Mouse (Mus musculus) CH12.LX (cell line): ENCODE measurements around the gene Chchd6. TPM values are rescaled to one million over a fixed set of nuclear protein-coding genes. Genes with fewer than 3 reads are reported as not detected.

Source experiments
- DNase-seq: peaks from one replicate; pipeline ENCODE4 v3.0.0-alpha.2; 2013; ENCODE audit errors: extremely low read depth
- H3K27ac ChIP-seq: 2 replicates; pipeline ENCODE4 v1.5.1; 2012; ENCODE audit warnings: low read depth, mild to moderate bottlenecking, control low read depth, moderate library complexity; ENCODE audit not compliant: insufficient read depth
- H3K27me3 ChIP-seq: replicated peaks from 2 replicates; pipeline ENCODE3; 2012; ENCODE audit warnings: inconsistent platforms
- H3K36me3 ChIP-seq, 2 experiments: replicated peaks in 1 of 2; 2 replicates each; pipeline versions ENCODE3 to v1.6.1; 2012; ENCODE audit warnings: inconsistent platforms in 1 of 2, low read length in 1 of 2, mild to moderate bottlenecking in 1 of 2, mixed read lengths in 1 of 2, moderate library complexity in 1 of 2; ENCODE audit not compliant: control insufficient read depth in 1 of 2, insufficient read depth in 1 of 2
- H3K4me1 ChIP-seq, 2 experiments: 2 replicates each; pipeline ENCODE4 v1.6.1; 2012; ENCODE audit warnings: inconsistent platforms in 1 of 2, moderate library complexity in 1 of 2; ENCODE audit not compliant: insufficient read depth in 2 of 2, control insufficient read depth in 1 of 2
- H3K4me2 ChIP-seq: 2 replicates; pipeline ENCODE4 v1.6.1; 2012; ENCODE audit warnings: low read depth, mild to moderate bottlenecking, control low read depth; ENCODE audit not compliant: poor library complexity, insufficient read depth, severe bottlenecking
- H3K4me3 ChIP-seq, 3 experiments: fragments of 150-350 bp in 1 of 3; sonication (generic) in 1 of 3; replicated peaks in 1 of 3; 2 replicates each; pipeline versions ENCODE3 to v1.5.1; 2011 to 2012; ENCODE audit warnings: low read depth in 2 of 3, low read length in 2 of 3, mild to moderate bottlenecking in 2 of 3, moderate library complexity in 2 of 3, control low read depth in 1 of 3, improper control_type of control experiment in 1 of 3, inconsistent platforms in 1 of 3, mixed read lengths in 1 of 3; ENCODE audit not compliant: poor library complexity in 1 of 3
- H3K79me2 ChIP-seq: replicated peaks from 2 replicates; pipeline ENCODE4 v1.6.1; 2012; ENCODE audit warnings: mild to moderate bottlenecking, moderate library complexity; ENCODE audit not compliant: control insufficient read depth, poor library complexity, insufficient read depth, severe bottlenecking; ENCODE audit errors: extremely low read depth
- H3K9ac ChIP-seq: 2 replicates; pipeline ENCODE4 v1.6.1; 2012; ENCODE audit warnings: low read depth, mild to moderate bottlenecking, control low read depth, moderate library complexity; ENCODE audit not compliant: insufficient read depth
- H3K9me3 ChIP-seq: replicated peaks from 2 replicates; pipeline ENCODE3; 2012; ENCODE audit warnings: low read length, inconsistent platforms, mixed read lengths
- CHD1 ChIP-seq: IDR thresholded peaks from 2 replicates; pipeline ENCODE4 v1.6.1; 2012; ENCODE audit warnings: low read depth, low read length, improper control_type of control experiment, inconsistent platforms
- CHD2 ChIP-seq: IDR thresholded peaks from 2 replicates; pipeline ENCODE4 v1.6.1; 2011; ENCODE audit warnings: low read length, improper control_type of control experiment
- EP300 ChIP-seq: IDR thresholded peaks from 2 replicates; pipeline ENCODE4 v1.6.1; 2011; ENCODE audit warnings: low read length, improper control_type of control experiment
- GABPA ChIP-seq: IDR thresholded peaks from 2 replicates; pipeline ENCODE4 v1.6.1; 2012; ENCODE audit warnings: low read depth, low read length, improper control_type of control experiment, inconsistent platforms; ENCODE audit not compliant: insufficient replicate concordance
- JUN ChIP-seq: IDR thresholded peaks from 2 replicates; pipeline ENCODE4 v1.6.1; 2011; ENCODE audit warnings: low read depth, mild to moderate bottlenecking, low read length, improper control_type of control experiment, moderate library complexity; ENCODE audit not compliant: insufficient read depth
- JUND ChIP-seq: conservative IDR thresholded peaks from 2 replicates; pipeline ENCODE4 v1.6.1; 2011; ENCODE audit warnings: low read depth, low read length, improper control_type of control experiment
- KAT2A ChIP-seq: IDR thresholded peaks from 2 replicates; pipeline ENCODE4 v1.6.1; 2012; ENCODE audit warnings: low read length, improper control_type of control experiment, inconsistent platforms; ENCODE audit not compliant: insufficient replicate concordance
- MAZ ChIP-seq: IDR thresholded peaks from 2 replicates; pipeline ENCODE4 v1.6.1; 2012; ENCODE audit warnings: low read depth, mild to moderate bottlenecking, inconsistent platforms, low read length, improper control_type of control experiment, moderate library complexity
- MXI1 ChIP-seq: IDR thresholded peaks from 2 replicates; pipeline ENCODE4 v1.6.1; 2011; ENCODE audit warnings: mild to moderate bottlenecking, low read depth, low read length, improper control_type of control experiment
- RCOR1 ChIP-seq: conservative IDR thresholded peaks from 2 replicates; pipeline ENCODE4 v1.6.1; 2012; ENCODE audit warnings: low read depth, mild to moderate bottlenecking, inconsistent platforms, low read length, improper control_type of control experiment
- SIN3A ChIP-seq: IDR thresholded peaks from 2 replicates; pipeline ENCODE4 v1.6.1; 2012; ENCODE audit warnings: low read length, improper control_type of control experiment, inconsistent platforms
- SMC3 ChIP-seq: IDR thresholded peaks from 2 replicates; pipeline ENCODE4 v1.6.1; 2011; ENCODE audit warnings: low read depth, low read length, improper control_type of control experiment
- TBP ChIP-seq: conservative IDR thresholded peaks from 2 replicates; pipeline ENCODE4 v1.6.1; 2011; ENCODE audit warnings: low read depth, low read length, improper control_type of control experiment
- dilution Hi-C: fragments of 300-500 bp; cut with MboI; formaldehyde crosslinking; loops from 2 replicates; pipeline ENCODE4 v1.14.3; 2020; ENCODE audit warnings: low sequenced_read_pairs; ENCODE audit not compliant: extremely low pct_unique_long_range_greater_than_20kb, extremely low pct_ligation_motif_present
- in situ Hi-C: fragments of 300-500 bp; cut with MboI; formaldehyde crosslinking; loops from 3 replicates; pipeline ENCODE4 v1.14.3; 2019; ENCODE audit warnings: low sequenced_read_pairs, low pct_ligation_motif_present, low pct_unique_long_range_greater_than_20kb, mixed read lengths
- polyA plus RNA-seq: library from polyadenylated mRNA; unstranded; fragments of >175 nt; gene quantifications from 2 replicates; pipeline ENCODE4 v1.2.1, GENCODE M21; 2012; ENCODE audit warnings: low read depth; ENCODE audit not compliant: insufficient read length
- total RNA-seq, 2 experiments: library from RNA; depleted of rRNA; stranded (reverse); fragments of 300-350 nt in 1 of 2; fragments of >200 nt in 1 of 2; gene quantifications; 2 replicates each; pipeline ENCODE4 v1.2.3; 2012 to 2014

Chchd6 gene
- total and polyA plus RNA-seq, 3 experiments = 33.3 to 41.5 (median 41.3) TPM

DNA sequence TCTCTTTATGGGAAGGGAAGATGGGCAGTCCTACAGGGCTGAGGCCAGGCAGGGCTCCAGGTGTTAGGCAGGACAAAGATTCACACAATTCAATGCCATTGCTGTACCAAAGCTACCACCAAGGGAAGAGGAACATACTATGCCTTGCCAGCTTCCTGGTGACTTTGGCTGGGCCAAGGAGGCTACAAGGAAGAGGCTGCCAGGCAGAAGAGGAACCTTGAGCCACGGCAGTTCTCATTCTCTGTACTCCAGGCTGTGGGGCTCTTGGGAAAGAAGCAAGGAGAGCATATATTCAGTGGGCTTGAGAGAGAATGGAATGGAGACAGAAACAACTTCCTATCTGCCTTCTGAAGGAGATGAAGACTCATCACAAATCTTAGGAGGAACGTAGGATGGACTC is 190.5 kb downstream of the Chchd6 start:
- Histone ChIP-seq H3K27ac (no peak overlapping the region), H3K79me2 (no peaks in the 10 kb centered on the region), H3K4me2 (no peak overlapping the region), H3K27me3 (no peaks in the 10 kb centered on the region), H3K36me3 (peaks cover 0 to 6% of the 10 kb centered on the region in 2 experiments), H3K4me3 (no peak overlapping the region)
- in situ Hi-C loops = no loop called here
- TF ChIP-seq SMC3 (no peak), GABPA (no peak), TBP (no peak), CHD1 (no peak), MAZ (no peak)
- TF ChIP-seq, all 38 proteins: peak for 0
- dilution Hi-C loops = no loop called here
- Histone ChIP-seq H3K9me3 (no peaks in the 10 kb centered on the region), H3K4me1 (peaks cover 0 to 2% of the 10 kb centered on the region in 2 experiments; a peak in 1 of 4 replicates), H3K9ac (no peak overlapping the region)
- DNase-seq = no peak

DNA sequence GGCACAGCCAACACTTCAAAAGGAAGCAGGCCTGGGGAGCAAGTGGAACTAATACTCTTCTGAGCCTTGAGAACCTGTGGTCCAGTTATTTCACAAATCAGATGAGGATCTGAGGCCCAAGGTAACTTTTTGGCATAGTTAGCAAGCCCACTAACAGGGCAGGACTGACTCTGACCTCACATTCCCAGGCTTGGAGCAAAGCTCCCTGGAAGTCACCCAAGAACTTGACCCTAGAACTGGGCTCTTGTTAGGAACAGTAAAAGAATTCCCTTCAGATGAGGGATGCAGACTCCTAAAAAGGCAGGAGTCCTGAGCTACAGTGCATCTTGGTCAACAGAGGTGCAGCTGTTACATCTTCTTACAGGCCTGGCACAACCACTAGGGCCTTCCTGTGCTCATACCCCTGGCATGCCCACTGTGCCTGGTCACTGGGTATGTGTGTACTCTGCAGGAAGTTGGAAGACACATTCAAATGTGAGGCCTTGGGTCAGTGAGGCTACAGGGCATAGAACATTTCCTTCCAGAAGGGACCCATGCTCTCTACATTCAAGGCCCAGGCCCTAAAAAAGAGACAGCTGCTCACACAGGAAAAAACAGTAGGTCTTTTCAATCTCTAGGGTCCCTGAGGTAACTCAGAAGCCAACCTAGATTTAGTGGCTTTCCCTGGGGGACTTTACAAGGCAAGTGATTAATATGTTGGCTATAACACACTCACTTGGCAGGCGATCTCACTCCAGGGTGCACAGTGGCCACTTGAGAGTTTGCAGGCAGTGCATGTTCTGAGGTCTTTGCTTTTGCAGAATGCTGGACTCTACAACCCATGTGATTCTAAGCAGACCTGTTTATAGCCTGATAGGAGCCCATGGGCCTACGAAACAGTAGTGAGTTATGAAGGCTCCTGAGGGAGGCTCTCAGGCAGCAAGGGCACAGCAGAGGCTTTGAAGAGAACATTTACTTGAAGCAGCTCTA is 191.9 kb downstream of the Chchd6 start:
- Histone ChIP-seq H3K4me1 (peaks cover 0 to 2% of the 10 kb centered on the region in 2 experiments; a peak in 1 of 4 replicates), H3K9me3 (no peaks in the 10 kb centered on the region), H3K27ac (no peak overlapping the region), H3K36me3 (peaks cover 0 to 6% of the 10 kb centered on the region in 2 experiments), H3K9ac (no peak overlapping the region), H3K79me2 (no peaks in the 10 kb centered on the region), H3K4me3 (no peak overlapping the region), H3K27me3 (no peaks in the 10 kb centered on the region), H3K4me2 (no peak overlapping the region)
- dilution Hi-C loops = no loop called here
- DNase-seq = no peak
- TF ChIP-seq CHD1 (no peak), CHD2 (no peak), MXI1 (no peak), JUND (no peak), JUN (no peak), MAZ (no peak), EP300 (no peak), KAT2A (no peak), GABPA (no peak), SIN3A (no peak), RCOR1 (no peak)
- in situ Hi-C loops = no loop called here
